Mouse (Mus musculus) hindbrain, embryonic 13.5 days (tissue): ENCODE data around the gene Sp4. TPM values are rescaled to one million over a fixed set of nuclear protein-coding genes. Genes with fewer than 3 reads are reported as not detected.

Experiments used
- polyA plus RNA-seq: library from polyadenylated mRNA; unstranded; fragments of >200 nt; fragmentation: Nextera tagmentation; extraction: Ambion mirVana; gene quantifications from 2 replicates; pipeline ENCODE4 v1.2.1, GENCODE M21; 2015

Gene Sp4
- polyA plus RNA-seq, 1 experiment from 2014 or later = 22.1 TPM

Other genes starting within 250 kb of the Sp4 start
- gene Dnah11, start 102.4 kb downstream of the Sp4 start, polyA plus RNA-seq = 0.13 and 0.36 TPM in 2 replicates